Comparison of ENCODE assay signal across 12 mouse cellular contexts in genomic region chr13:58516277-58516676, GRCm38 (mm10).
DNase-seq lines count a peak whose midpoint lies in the region; ATAC-seq and TF ChIP-seq lines count a peak whose summit lies in the region.
"Had no signal": no experiment of that assay in that cellular context is flagged by ENCODE, and none has a peak within 500 bp of the region (broad histone marks: within the 10 kb centered on the region; RNA-seq: fewer than 3 reads in every experiment).

No protein-coding gene starts in this region.

- no peaks in the 10 kb centered on the region for H3K4me1 ChIP-seq in kidney, adult 2 months (ENCODE audit: control insufficient read depth, insufficient read depth, low read length)
- no peaks in the 10 kb centered on the region for H3K4me1 ChIP-seq in E14TG2a.4 (replicated peaks; ENCODE audit: low read depth, low read length)
- peaks cover 17 to 30% of the 10 kb centered on the region in 2 experiments for H3K4me1 ChIP-seq in liver, embryonic 14.5 days (replicated peaks; ENCODE audit: control insufficient read depth in 2 of 2, insufficient read depth in 2 of 2, low read length in 1 of 2)
- H3K4me1 ChIP-seq: hindbrain, embryonic 15.5 days; limb, embryonic 12.5 days had no signal

- no peak for TF ChIP-seq EP300 in liver, embryonic 14.5 days (IDR thresholded peaks at IDR 0.05; ENCODE audit: low read depth)

- no peak for DNase-seq in kidney, adult 2 months
- no peak for DNase-seq in kidney, postnatal 14 days
- peak; percentile 57 for DNase-seq in R1 (ENCODE audit: low read depth, low spot score)
- DNase-seq in liver, embryonic 14.5 days (ENCODE audit: low read depth in 3 of 3, low spot score in 3 of 3), result no peak
- no peak for DNase-seq in urinary bladder, postnatal 4 days (ENCODE audit: low spot score in 2 of 2)
- DNase-seq in cerebellum, postnatal 10 days, result no peak
- DNase-seq in ovary, postnatal 36 days (ENCODE audit: low spot score), result no peak
- DNase-seq: midbrain, embryonic 14.5 days had no signal

- TF ChIP-seq CTCF in kidney, adult 2 months (conservative IDR thresholded peaks at IDR 0.05; ENCODE audit: insufficient read depth, insufficient read length, low read depth, low read length), result 0 out of 2 replicates have a peak, but pooled peaks have one; percentile 14
- TF ChIP-seq CTCF in E14TG2a.4 (conservative IDR thresholded peaks at IDR 0.05; ENCODE audit: low read length), result peak; percentile 43
- TF ChIP-seq CTCF in liver, embryonic 14.5 days (IDR thresholded peaks at IDR 0.05; ENCODE audit: low read depth), result peak; percentile 76

- peak; percentile 51 for ATAC-seq in liver, embryonic 14.5 days (ENCODE audit: insufficient read depth)
- ATAC-seq: forebrain, embryonic 16.5 days had no signal

- no peak for TF ChIP-seq POLR2A in kidney, adult 2 months (IDR thresholded peaks at IDR 0.05; ENCODE audit: low read depth, low read length)

- H3K36me3 ChIP-seq in kidney, adult 2 months (ENCODE audit: control insufficient read depth, insufficient read depth, low read length), result no peaks in the 10 kb centered on the region
- no peaks in the 10 kb centered on the region for H3K36me3 ChIP-seq in E14TG2a.4 (ENCODE audit: insufficient read depth, low read length)
- H3K36me3 ChIP-seq in liver, embryonic 14.5 days (replicated peaks; ENCODE audit: control insufficient read depth, insufficient read depth, low read depth), result no peaks in the 10 kb centered on the region
- H3K36me3 ChIP-seq: hindbrain, embryonic 15.5 days; limb, embryonic 12.5 days had no signal

- H3K27ac ChIP-seq in kidney, adult 2 months (ENCODE audit: insufficient read depth, low read depth, low read length), result no peak overlapping the region
- H3K27ac ChIP-seq in liver, embryonic 14.5 days, result no peak overlapping the region; the same call in 1 of the 2 replicates
- H3K27ac ChIP-seq: hindbrain, embryonic 15.5 days; limb, embryonic 12.5 days had no signal

- H3K27me3 ChIP-seq in kidney, adult 2 months (replicated peaks; ENCODE audit: control insufficient read depth, insufficient read depth, low read length), result no peaks in the 10 kb centered on the region
- H3K27me3 ChIP-seq in E14TG2a.4 (ENCODE audit: insufficient read depth, low read length), result peaks cover 11% of the 10 kb centered on the region; the same call in 1 of the 2 replicates
- no peaks in the 10 kb centered on the region for H3K27me3 ChIP-seq in liver, embryonic 14.5 days (ENCODE audit: control insufficient read depth, insufficient read depth, low read length)
- H3K27me3 ChIP-seq: hindbrain, embryonic 15.5 days; limb, embryonic 12.5 days had no signal

- 94% methylated on average over 4 of the region's 4 CpGs for WGBS in kidney, adult 2 months
- WGBS in liver, embryonic 14.5 days (ENCODE audit: insufficient replicate concordance), result 83% methylated on average over 4 of the region's 4 CpGs

- no peak overlapping the region for H3K4me2 ChIP-seq in liver, embryonic 14.5 days (ENCODE audit: low read depth)
- H3K4me2 ChIP-seq: hindbrain, embryonic 15.5 days; limb, embryonic 12.5 days had no signal

- H3K9ac ChIP-seq in liver, embryonic 14.5 days (replicated peaks), result no peak overlapping the region
- H3K9ac ChIP-seq: hindbrain, embryonic 15.5 days; limb, embryonic 12.5 days had no signal

- no peak overlapping the region for H3K4me3 ChIP-seq in kidney, adult 2 months (ENCODE audit: insufficient read depth, low read depth, low read length)
- no peak overlapping the region for H3K4me3 ChIP-seq in E14TG2a.4 (replicated peaks; ENCODE audit: low read length)
- H3K4me3 ChIP-seq in liver, embryonic 14.5 days (ENCODE audit: insufficient read depth in 1 of 2, low read depth in 2 of 2, low read length in 2 of 2), result no peak overlapping the region
- H3K4me3 ChIP-seq: hindbrain, embryonic 15.5 days; limb, embryonic 12.5 days had no signal

- no peaks in the 10 kb centered on the region; the same call in 1 of the 2 replicates for H3K9me3 ChIP-seq in E14TG2a.4 (ENCODE audit: low read length)
- H3K9me3 ChIP-seq in liver, embryonic 14.5 days (ENCODE audit: control insufficient read depth, low read length), result no peaks in the 10 kb centered on the region
- H3K9me3 ChIP-seq: hindbrain, embryonic 15.5 days; limb, embryonic 12.5 days had no signal

Comparison
In these comparisons a context has a peak if more than half of its experiments do, and no peak if none do; other contexts are left out.
1. CTCF ChIP-seq: peak in every context shown above with its lines; median percentile 76 in liver, embryonic 14.5 days; 43 in E14TG2a.4; 14 in kidney, adult 2 months.